Mouse (Mus musculus): Measurements from ENCODE around the gene Zfp9.

- TF ChIP-seq CTCF (IDR thresholded peaks at IDR 0.05; ENCODE audit: borderline replicate concordance, insufficient read depth, low read length) (no peak), POLR2A (IDR thresholded peaks at IDR 0.05; ENCODE audit: low read depth, low read length) (no peak)
These were observed 47.6 kb downstream of the Zfp9 start for GRCm38 (mm10) chr6:118431502-118431901.
